Mouse (Mus musculus): ENCODE data around the gene Fam49a.

DNA sequence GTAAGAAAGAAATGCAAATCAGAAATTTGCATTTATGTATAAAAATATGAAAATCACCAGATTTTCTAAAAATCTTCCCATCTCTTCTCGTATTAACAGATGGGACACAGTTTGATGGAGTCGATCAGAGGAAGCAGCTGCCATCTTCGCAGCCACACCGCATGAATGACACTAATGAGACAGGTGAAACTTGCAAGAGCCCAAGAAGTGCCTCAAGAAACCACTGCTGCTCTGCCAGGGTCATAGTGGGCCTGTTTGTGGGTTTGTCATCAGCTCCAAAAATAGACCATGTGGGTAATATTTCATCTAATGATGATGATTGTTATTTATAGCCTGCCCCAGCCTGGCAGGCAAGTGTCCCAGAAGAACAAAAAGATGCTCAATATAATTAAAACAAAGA lies 7.8 kb upstream of the Fam49a start:
- TF ChIP-seq POLR2A (IDR thresholded peaks at IDR 0.05; ENCODE audit: insufficient read depth, low read length) (no peak), CTCF (IDR thresholded peaks at IDR 0.05; ENCODE audit: low read depth, low read length) (no peak)

Measured in ES-Bruce4 (cell line).